Mouse (Mus musculus) ES-Bruce4 (cell line): Measurements from ENCODE around the gene 1700001P01Rik. TPM values are rescaled to one million over a fixed set of nuclear protein-coding genes. Genes with fewer than 3 reads are reported as not detected.

Experiments
- H3K27ac ChIP-seq: 2 replicates; pipeline ENCODE4 v1.5.1; 2012; ENCODE audit warnings: low read length, inconsistent platforms; ENCODE audit not compliant: insufficient read depth
- H3K27me3 ChIP-seq: 2 replicates; pipeline ENCODE4 v1.6.1; 2012; ENCODE audit warnings: mild to moderate bottlenecking, low read length, inconsistent platforms; ENCODE audit not compliant: control insufficient read depth, poor library complexity, insufficient read depth, severe bottlenecking
- H3K36me3 ChIP-seq: 2 replicates; pipeline ENCODE4 v1.6.1; 2012; ENCODE audit warnings: inconsistent platforms, mild to moderate bottlenecking, low read length, moderate library complexity; ENCODE audit not compliant: control insufficient read depth, poor library complexity, insufficient read depth, severe bottlenecking
- H3K4me1 ChIP-seq: one replicate; pipeline ENCODE4 v1.8.1; 2011; ENCODE audit warnings: low read length; ENCODE audit not compliant: control insufficient read depth, insufficient read depth
- H3K4me3 ChIP-seq: 2 replicates; pipeline ENCODE4 v1.5.1; 2011; ENCODE audit warnings: low read depth, mild to moderate bottlenecking, low read length
- H3K9ac ChIP-seq: 2 replicates; pipeline ENCODE4 v1.6.1; 2012; ENCODE audit warnings: low read depth, mild to moderate bottlenecking, inconsistent platforms; ENCODE audit not compliant: poor library complexity, severe bottlenecking
- H3K9me3 ChIP-seq: replicated peaks from 2 replicates; pipeline ENCODE4 v1.6.1; 2012; ENCODE audit warnings: mild to moderate bottlenecking, low read length, inconsistent platforms; ENCODE audit not compliant: control insufficient read depth, poor library complexity, insufficient read depth, severe bottlenecking
- CTCF ChIP-seq: IDR thresholded peaks from one replicate; pipeline ENCODE4 v1.8.1; 2011; ENCODE audit warnings: low read depth, low read length
- EP300 ChIP-seq: IDR thresholded peaks from 2 replicates; pipeline ENCODE4 v1.6.1; 2011; ENCODE audit warnings: low read depth, low read length; ENCODE audit not compliant: insufficient read depth
- POLR2A ChIP-seq: IDR thresholded peaks from one replicate; pipeline ENCODE4 v1.8.1; 2011; ENCODE audit warnings: low read length; ENCODE audit not compliant: insufficient read depth
- polyA plus RNA-seq: library from polyadenylated mRNA; stranded (reverse); fragments of >200 nt; gene quantifications from 2 replicates; pipeline ENCODE4 v1.2.4, GENCODE M21; 2011; ENCODE audit warnings: low read depth; ENCODE audit not compliant: missing spikeins, insufficient read depth, insufficient read length

1700001P01Rik gene
- polyA plus RNA-seq, 1 experiment, result 0.99 TPM

DNA sequence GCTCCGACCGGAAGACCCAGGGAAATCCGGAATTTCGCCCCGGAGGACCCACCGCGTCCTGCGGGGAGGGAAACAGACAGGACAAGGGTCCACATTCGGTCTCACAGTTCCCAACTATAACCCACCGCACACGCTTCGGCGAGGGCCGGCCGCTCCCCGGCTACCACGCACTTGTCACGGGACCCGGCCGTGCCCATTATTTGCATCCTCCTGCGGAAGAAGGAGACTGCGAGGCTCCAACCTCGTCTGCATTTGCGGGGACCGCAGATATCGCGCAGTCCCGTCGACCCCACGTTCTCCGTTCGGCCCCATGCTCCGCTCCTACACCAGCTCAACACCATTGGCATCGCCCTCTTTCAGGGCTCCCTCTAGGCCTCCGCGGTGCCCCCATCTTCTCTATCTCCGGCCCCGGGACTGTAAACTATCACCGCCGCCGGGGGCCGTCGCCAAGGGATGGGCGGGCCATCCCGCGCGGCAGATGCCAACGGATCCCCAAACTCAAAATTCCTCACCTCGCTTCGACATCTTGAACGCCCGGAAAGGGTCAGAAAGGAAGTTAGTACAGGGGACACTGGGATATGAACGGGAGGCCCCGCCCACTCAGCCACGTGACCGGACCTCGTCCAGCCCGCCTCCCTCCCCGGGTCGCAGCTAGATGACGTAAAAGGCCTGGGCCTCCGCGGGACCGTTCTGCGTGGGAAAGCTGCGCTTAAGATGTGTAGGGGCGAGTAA is 6.3 kb upstream of the 1700001P01Rik start, which contains the start of gene Rpl23:
TSS of gene Rpl23 (minus strand) at position 606 of the 732 bp plus-strand sequence.
- H3K9me3 ChIP-seq, result peaks cover 9% of the 10 kb centered on the region
- no peaks in the 10 kb centered on the region for H3K27me3 ChIP-seq
- H3K4me1 ChIP-seq, result no peaks in the 10 kb centered on the region
- peak within 1 kb of the TSS; percentile 73 for H3K27ac ChIP-seq
- TF ChIP-seq POLR2A, result peak; percentile 92
- no peak for TF ChIP-seq CTCF
- peak; percentile 63; the same call in 1 of the 2 replicates for TF ChIP-seq EP300
- H3K36me3 ChIP-seq, result peaks cover 49% of the 10 kb centered on the region
- H3K9ac ChIP-seq, result peak within 1 kb of the TSS; percentile 98
- H3K4me3 ChIP-seq, result peak within 1 kb of the TSS; percentile 99

GRCm38 (mm10) chr11:97781478-97781831 is 5.7 kb upstream of the 1700001P01Rik start:
- Histone ChIP-seq H3K9me3 (peaks cover 9% of the 10 kb centered on the region), H3K36me3 (peaks cover 55% of the 10 kb centered on the region), H3K4me1 (no peaks in the 10 kb centered on the region), H3K27ac (peak overlapping the region; percentile 73), H3K9ac (peak overlapping the region; percentile 98), H3K4me3 (peak overlapping the region; percentile 99), H3K27me3 (no peaks in the 10 kb centered on the region)
- TF ChIP-seq POLR2A (no peak), EP300 (no peak), CTCF (no peak)

DNA sequence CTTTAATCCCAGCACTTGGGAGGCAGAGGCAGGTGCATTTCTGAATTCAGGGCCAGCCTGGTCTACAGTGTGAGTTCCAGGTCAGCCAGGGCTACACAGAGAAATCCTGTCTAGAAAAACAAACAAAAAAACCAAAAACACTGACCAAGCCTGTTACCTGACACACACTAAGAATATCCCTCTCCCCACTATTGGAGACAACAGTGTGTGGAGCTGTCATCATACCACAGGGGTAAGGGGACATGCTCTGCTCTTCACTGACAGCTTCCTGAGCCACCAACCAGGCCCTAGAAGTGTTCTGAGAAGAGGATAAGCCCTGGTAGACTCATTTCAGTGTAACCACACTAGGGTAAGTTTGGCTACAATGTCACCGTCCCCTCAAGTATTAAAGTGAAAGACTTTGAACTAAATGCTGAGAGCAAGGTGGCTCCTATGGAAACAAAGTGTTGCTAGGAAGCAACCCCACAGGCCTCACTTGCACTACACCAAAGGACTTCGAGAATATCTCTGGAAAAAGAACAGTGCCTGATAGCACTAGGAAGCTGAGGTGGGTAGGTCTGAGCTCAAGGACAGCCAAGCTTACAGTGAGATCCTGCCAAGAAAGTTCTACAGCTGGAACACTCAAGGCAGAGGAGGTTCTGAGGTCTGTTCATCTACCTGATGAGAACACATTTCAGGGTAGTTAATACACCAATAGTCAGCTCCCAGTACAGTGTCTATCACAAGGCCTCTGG is 4.4 kb upstream of the 1700001P01Rik start:
- no peaks in the 10 kb centered on the region for H3K4me1 ChIP-seq
- peaks cover 9% of the 10 kb centered on the region for H3K9me3 ChIP-seq
- no peaks in the 10 kb centered on the region for H3K27me3 ChIP-seq
- H3K9ac ChIP-seq, result peak overlapping the region; percentile 98
- H3K36me3 ChIP-seq, result peaks cover 55% of the 10 kb centered on the region
- H3K27ac ChIP-seq, result peak overlapping the region; percentile 73
- peak overlapping the region; percentile 91 for H3K4me3 ChIP-seq
- TF ChIP-seq POLR2A (no peak), EP300 (no peak), CTCF (no peak)

DNA sequence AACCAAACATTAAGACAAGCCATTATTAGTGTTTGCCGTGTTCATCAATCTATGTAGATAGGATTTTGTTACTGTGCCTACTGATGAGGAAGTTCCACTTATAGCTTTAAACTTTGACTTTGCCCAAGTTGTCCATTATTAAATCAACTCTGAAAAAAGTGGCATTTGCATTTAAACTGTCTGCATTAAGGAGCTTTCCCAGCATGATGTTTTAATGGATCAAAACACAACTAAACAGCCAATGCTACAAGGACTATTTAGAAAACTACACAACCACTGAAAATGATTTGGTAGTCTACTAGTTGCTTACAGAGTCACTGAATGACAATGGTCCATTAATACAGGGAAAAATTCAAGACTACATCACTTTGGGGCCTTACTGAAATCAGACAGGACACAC is 3.2 kb upstream of the 1700001P01Rik start:
- peaks cover 3% of the 10 kb centered on the region; the same call in 1 of the 2 replicates for H3K9me3 ChIP-seq
- H3K27me3 ChIP-seq, result no peaks in the 10 kb centered on the region
- H3K36me3 ChIP-seq, result peaks cover 55% of the 10 kb centered on the region
- H3K27ac ChIP-seq, result peak overlapping the region; percentile 65
- H3K9ac ChIP-seq, result peak overlapping the region; percentile 98; the same call in 1 of the 2 replicates
- TF ChIP-seq EP300 (no peak), CTCF (no peak), POLR2A (no peak)
- H3K4me1 ChIP-seq, result no peaks in the 10 kb centered on the region
- H3K4me3 ChIP-seq, result peak overlapping the region; percentile 37; the same call in 1 of the 2 replicates

GRCm38 (mm10) chr11:97777129-97777529 is 1.4 kb upstream of the 1700001P01Rik start:
- Histone ChIP-seq H3K9me3 (no peaks in the 10 kb centered on the region), H3K9ac (0 out of 2 replicates have a peak overlapping the region, but pooled peaks have one; percentile 3), H3K4me1 (no peaks in the 10 kb centered on the region), H3K27me3 (no peaks in the 10 kb centered on the region), H3K4me3 (no peak overlapping the region), H3K27ac (peak overlapping the region; percentile 82), H3K36me3 (peaks cover 55% of the 10 kb centered on the region)
- peak; percentile 22 for TF ChIP-seq CTCF
- TF ChIP-seq EP300, result no peak

GRCm38 (mm10) chr11:97776497-97777128 is 895 bp upstream of the 1700001P01Rik start:
- Histone ChIP-seq H3K9ac (0 out of 2 replicates have a peak overlapping the region, but pooled peaks have one; percentile 3), H3K9me3 (no peaks in the 10 kb centered on the region), H3K27ac (peak overlapping the region; percentile 82), H3K36me3 (peaks cover 52% of the 10 kb centered on the region), H3K4me1 (no peaks in the 10 kb centered on the region), H3K27me3 (no peaks in the 10 kb centered on the region), H3K4me3 (no peak overlapping the region)
- TF ChIP-seq EP300 (0 out of 2 replicates have a peak, but pooled peaks have one; percentile 19), POLR2A (no peak), CTCF (no peak)
